Mouse (Mus musculus): ENCODE measurements at regions not wholly inside any gene's neighbourhood (a gene's known extent, or its start where the extent isn't known, plus 50 kb on each side); places are given as distances from the start of the nearest gene placed in this dataset.

- no peak overlapping the region for H3K27ac ChIP-seq (replicated peaks; ENCODE audit: low read depth, low read length)
- H3K4me3 ChIP-seq (ENCODE audit: insufficient read depth, low read depth, low read length), result no peak overlapping the region
- H3K4me1 ChIP-seq (ENCODE audit: control insufficient read depth, insufficient read depth, insufficient read length, low read length), result no peaks in the 10 kb centered on the region
Measured at GRCm38 (mm10) chr7:135806673-135807072, 90.5 kb upstream of the Mki67 start.

DNA sequence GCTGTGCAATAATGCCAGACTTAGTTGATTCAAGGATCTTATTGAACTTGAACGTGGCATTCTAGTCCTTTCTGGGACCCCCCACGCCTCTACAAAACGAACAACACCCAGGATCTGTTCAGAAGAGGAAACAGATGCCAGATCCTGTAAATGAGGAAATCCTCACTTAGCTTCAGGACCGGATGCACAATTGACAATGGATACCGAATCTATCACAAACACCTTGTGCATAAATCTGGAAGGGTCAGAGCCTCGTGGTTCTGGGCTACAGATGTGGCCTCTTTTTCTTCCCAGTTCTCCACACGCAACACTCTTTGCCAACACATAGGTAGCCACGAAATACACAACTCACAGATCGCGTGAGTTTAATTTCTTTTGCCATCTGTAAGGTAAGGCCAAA, 93.0 kb upstream of the Mki67 start:
- Histone ChIP-seq H3K27ac (replicated peaks; ENCODE audit: low read depth, low read length) (no peak overlapping the region), H3K4me1 (ENCODE audit: control insufficient read depth, insufficient read depth, insufficient read length, low read length) (no peaks in the 10 kb centered on the region), H3K4me3 (ENCODE audit: insufficient read depth, low read depth, low read length) (no peak overlapping the region)

DNA sequence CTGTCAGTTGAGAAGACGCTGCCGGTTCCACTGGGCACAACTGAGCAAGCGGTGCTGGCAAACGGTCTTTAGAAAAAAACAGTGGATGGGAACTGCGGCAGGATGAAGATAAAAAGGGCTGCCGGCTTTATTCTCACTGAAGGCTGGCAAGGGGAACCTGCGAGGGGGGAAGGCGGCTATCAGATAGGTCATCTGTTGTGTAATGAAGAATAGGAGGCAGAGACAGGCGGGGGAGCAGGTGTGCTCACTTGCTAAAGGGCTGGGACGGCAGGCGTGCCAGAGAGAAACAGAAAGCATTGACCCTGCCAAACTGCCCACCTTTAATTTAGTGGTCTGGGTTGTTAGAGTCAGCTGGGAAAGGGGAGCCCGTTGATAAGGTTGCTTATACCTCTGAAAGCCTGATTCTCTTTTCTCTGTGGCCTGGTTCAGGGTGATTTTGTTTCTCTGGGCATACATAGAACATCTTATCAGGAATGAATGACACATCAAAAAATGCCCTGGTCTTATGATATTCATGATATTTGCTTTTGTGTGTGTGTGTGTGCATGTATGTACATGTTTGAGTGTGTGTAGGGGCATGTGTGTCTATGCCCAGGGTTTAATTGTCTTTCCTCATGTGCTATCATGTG, 93.7 kb upstream of the Mki67 start:
- H3K4me1 ChIP-seq (ENCODE audit: control insufficient read depth, insufficient read depth, insufficient read length, low read length), result no peaks in the 10 kb centered on the region
- H3K27ac ChIP-seq (replicated peaks; ENCODE audit: low read depth, low read length), result no peak overlapping the region
- H3K4me3 ChIP-seq (ENCODE audit: insufficient read depth, low read depth, low read length), result 0 out of 2 replicates have a peak overlapping the region, but pooled peaks have one; percentile 8

DNA sequence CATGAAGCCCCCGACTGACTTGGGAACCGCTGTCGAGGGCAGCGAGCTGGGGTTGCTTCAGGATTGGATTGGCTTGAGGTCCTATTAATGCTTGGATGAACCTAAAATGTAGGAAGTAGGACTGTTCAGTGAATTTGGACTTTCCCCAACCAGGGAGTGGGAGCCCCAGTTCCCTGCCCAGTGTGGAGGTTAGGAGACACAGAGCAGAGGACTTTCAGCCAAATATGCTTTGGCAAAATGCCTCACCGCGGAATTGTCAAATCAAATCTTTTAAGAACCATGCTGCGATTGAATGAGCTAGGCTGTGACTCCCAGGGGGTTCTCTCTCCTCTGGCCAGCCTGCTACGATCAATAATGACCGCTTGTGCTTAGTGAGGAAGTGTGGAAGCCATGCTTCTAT, 94.8 kb upstream of the Mki67 start:
- Histone ChIP-seq H3K4me3 (ENCODE audit: insufficient read depth, low read depth, low read length) (no peak overlapping the region), H3K4me1 (ENCODE audit: control insufficient read depth, insufficient read depth, insufficient read length, low read length) (no peaks in the 10 kb centered on the region), H3K27ac (replicated peaks; ENCODE audit: low read depth, low read length) (no peak overlapping the region)

- Histone ChIP-seq H3K27ac (replicated peaks; ENCODE audit: low read depth, low read length) (no peak overlapping the region), H3K4me3 (ENCODE audit: insufficient read depth, low read depth, low read length) (no peak overlapping the region), H3K4me1 (ENCODE audit: control insufficient read depth, insufficient read depth, insufficient read length, low read length) (no peaks in the 10 kb centered on the region)
Measured at GRCm38 (mm10) chr7:135813616-135814015, 97.5 kb upstream of the Mki67 start.

GRCm38 (mm10) chr7:135816191-135816590, 100.0 kb upstream of the Mki67 start:
- H3K4me1 ChIP-seq (ENCODE audit: control insufficient read depth, insufficient read depth, insufficient read length, low read length), result no peaks in the 10 kb centered on the region
- H3K27ac ChIP-seq (replicated peaks; ENCODE audit: low read depth, low read length), result no peak overlapping the region
- no peak overlapping the region for H3K4me3 ChIP-seq (ENCODE audit: insufficient read depth, low read depth, low read length)

DNA sequence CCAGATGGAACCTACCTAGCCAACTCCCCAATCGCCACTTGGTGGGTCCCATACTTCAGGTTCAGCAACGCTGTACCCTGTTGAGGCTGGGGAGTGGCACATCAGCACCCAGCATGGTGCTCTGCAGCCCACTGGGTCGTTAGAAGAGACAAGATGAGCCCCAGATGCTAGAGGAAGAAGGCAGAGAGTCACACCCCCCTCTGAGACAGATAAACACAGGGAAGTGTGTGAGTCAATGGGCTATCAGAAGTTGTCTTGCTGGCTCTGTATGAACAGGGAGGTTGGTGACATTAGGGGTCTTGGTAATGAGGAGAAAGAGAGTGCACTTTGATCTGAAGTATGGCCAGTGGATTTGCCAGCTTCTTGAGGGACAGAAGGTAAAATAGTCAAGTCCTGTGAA, 101.7 kb upstream of the Mki67 start:
- Histone ChIP-seq H3K4me1 (ENCODE audit: control insufficient read depth, insufficient read depth, insufficient read length, low read length) (no peaks in the 10 kb centered on the region), H3K27ac (replicated peaks; ENCODE audit: low read depth, low read length) (no peak overlapping the region), H3K4me3 (ENCODE audit: insufficient read depth, low read depth, low read length) (no peak overlapping the region)

GRCm38 (mm10) chr7:135818298-135818697, 102.1 kb upstream of the Mki67 start:
- Histone ChIP-seq H3K27ac (replicated peaks; ENCODE audit: low read depth, low read length) (no peak overlapping the region), H3K4me1 (ENCODE audit: control insufficient read depth, insufficient read depth, insufficient read length, low read length) (no peaks in the 10 kb centered on the region), H3K4me3 (ENCODE audit: insufficient read depth, low read depth, low read length) (no peak overlapping the region)

- peaks cover 2% of the 10 kb centered on the region; the same call in 1 of the 2 replicates for H3K4me1 ChIP-seq (ENCODE audit: control insufficient read depth, insufficient read depth, insufficient read length, low read length)
- H3K27ac ChIP-seq (replicated peaks; ENCODE audit: low read depth, low read length), result no peak overlapping the region
- H3K4me3 ChIP-seq (ENCODE audit: insufficient read depth, low read depth, low read length), result no peak overlapping the region
Measured at GRCm38 (mm10) chr7:135823884-135824750, 108.0 kb upstream of the Mki67 start.

GRCm38 (mm10) chr7:135829246-135829645, 113.1 kb upstream of the Mki67 start:
- Histone ChIP-seq H3K4me1 (ENCODE audit: control insufficient read depth, insufficient read depth, insufficient read length, low read length) (peaks cover 2% of the 10 kb centered on the region; the same call in 1 of the 2 replicates), H3K4me3 (ENCODE audit: insufficient read depth, low read depth, low read length) (no peak overlapping the region), H3K27ac (replicated peaks; ENCODE audit: low read depth, low read length) (no peak overlapping the region)

- Histone ChIP-seq H3K4me3 (ENCODE audit: insufficient read depth, low read depth, low read length) (no peak overlapping the region), H3K27ac (replicated peaks; ENCODE audit: low read depth, low read length) (no peak overlapping the region), H3K4me1 (ENCODE audit: control insufficient read depth, insufficient read depth, insufficient read length, low read length) (no peaks in the 10 kb centered on the region)
Measured at GRCm38 (mm10) chr7:135833425-135833824, 117.3 kb upstream of the Mki67 start.

DNA sequence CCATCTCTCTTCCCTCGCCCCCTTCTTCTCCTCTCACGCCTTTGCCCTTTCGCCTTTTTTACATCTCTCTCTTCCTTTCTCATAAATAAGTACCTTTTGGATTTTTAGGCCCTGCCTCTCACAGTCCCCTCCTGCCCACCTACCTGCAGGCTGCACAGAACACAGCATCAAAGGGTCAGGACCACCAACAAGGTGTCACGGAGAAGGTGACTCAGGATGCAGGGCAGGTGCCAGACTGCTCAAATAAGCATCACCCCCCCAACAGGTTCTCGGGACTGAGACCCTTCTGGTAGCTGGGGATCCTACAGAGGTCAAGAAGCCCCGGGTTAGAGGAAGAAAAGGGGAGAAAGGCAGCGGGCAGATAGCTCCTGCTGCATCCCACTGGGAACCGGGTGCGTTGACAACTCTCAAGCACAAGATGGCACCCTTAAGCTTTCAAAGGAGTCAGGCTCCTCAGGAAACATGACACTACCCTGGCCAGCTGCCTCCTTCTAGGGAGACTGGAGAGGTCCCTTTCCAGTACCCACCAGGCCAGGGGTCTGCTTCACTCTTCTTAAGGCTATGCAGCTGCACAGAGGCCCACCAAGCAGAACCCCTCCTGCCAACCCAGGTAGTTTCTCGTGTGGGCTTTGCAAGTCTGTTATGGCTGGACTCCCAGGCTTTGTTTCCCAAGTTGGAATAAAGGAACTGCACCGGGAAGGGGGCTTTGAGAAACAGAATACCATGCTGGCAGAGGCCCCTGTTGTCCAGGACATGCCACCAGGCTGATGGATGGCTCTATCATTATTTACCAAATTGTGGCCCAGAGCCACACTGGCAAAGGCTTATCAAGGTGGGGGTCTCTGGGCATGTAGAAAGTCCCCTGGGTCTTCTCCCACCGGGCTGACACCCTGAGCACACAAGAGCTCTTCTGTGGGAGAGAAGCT, 120.9 kb upstream of the Mki67 start:
- Histone ChIP-seq H3K4me1 (ENCODE audit: control insufficient read depth, insufficient read depth, insufficient read length, low read length) (no peaks in the 10 kb centered on the region), H3K4me3 (ENCODE audit: insufficient read depth, low read depth, low read length) (no peak overlapping the region), H3K27ac (replicated peaks; ENCODE audit: low read depth, low read length) (no peak overlapping the region)

DNA sequence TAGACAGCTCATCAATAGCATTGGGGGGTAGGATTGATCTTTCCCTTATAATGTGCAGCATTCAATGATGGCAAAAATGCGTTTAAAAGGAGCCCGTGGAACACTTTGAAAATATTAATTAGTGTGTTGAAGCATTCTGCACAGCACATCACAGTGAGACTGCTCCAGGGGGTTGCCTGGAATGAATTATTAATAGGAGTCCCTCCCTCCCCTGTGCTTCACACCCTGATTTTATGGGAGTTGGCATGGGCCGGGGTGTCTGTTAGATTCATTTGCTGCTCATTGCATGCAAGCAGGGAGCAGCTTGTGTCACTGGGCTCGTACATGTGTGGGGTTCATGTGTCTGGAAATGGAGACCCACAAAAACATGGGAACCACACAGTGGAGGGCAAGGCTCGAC, 127.9 kb upstream of the Mki67 start:
- no peak overlapping the region for H3K27ac ChIP-seq (replicated peaks; ENCODE audit: low read depth, low read length)
- no peak overlapping the region for H3K4me3 ChIP-seq (ENCODE audit: insufficient read depth, low read depth, low read length)
- no peaks in the 10 kb centered on the region; the same call in 1 of the 2 replicates for H3K4me1 ChIP-seq (ENCODE audit: control insufficient read depth, insufficient read depth, insufficient read length, low read length)

- Histone ChIP-seq H3K4me1 (ENCODE audit: control insufficient read depth, insufficient read depth, insufficient read length, low read length) (no peaks in the 10 kb centered on the region; the same call in 1 of the 2 replicates), H3K27ac (replicated peaks; ENCODE audit: low read depth, low read length) (no peak overlapping the region), H3K4me3 (ENCODE audit: insufficient read depth, low read depth, low read length) (no peak overlapping the region)
Measured at GRCm38 (mm10) chr7:135847304-135847703, 131.1 kb upstream of the Mki67 start.

DNA sequence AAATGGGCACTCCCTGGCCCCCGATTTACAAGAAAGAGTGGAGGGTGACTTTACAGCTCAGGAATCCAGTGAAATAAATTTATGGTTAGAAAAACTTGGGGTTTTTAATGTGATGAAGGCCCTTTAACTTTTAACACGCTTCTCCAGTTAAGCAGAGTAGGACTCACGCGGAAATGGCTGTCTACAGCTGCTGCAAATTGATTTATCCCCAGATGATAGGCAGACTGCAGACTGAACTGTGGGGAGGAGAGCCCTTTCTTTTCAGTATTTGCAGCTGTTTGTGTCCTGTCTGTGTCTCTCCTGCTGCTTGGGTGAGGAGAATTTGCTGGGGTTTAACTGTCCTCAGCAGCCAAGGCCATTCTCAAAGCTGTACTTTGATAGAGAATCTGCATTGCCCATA, 132.0 kb upstream of the Mki67 start:
- Histone ChIP-seq H3K4me3 (ENCODE audit: insufficient read depth, low read depth, low read length) (no peak overlapping the region), H3K4me1 (ENCODE audit: control insufficient read depth, insufficient read depth, insufficient read length, low read length) (no peaks in the 10 kb centered on the region; the same call in 1 of the 2 replicates), H3K27ac (replicated peaks; ENCODE audit: low read depth, low read length) (no peak overlapping the region)
